Mouse (Mus musculus) limb, embryonic 10.5 days (tissue): ENCODE data around the gene Ugdh. TPM values are rescaled to one million over a fixed set of nuclear protein-coding genes. Genes with fewer than 3 reads are reported as not detected.

Experiments
- DNase-seq: peaks from one replicate; pipeline ENCODE4 v3.0.0-alpha.2; 2017; ENCODE audit warnings: low spot score
- H3K27ac ChIP-seq: fragments of 300-500 bp; sonication (generic); 2 replicates; pipeline ENCODE4 v1.5.1; 2016; ENCODE audit warnings: mild to moderate bottlenecking
- H3K27me3 ChIP-seq: fragments of 300-500 bp; sonication (generic); 2 replicates; pipeline ENCODE4 v1.6.1; 2016; ENCODE audit warnings: low read depth, mild to moderate bottlenecking; ENCODE audit not compliant: poor library complexity, severe bottlenecking
- H3K36me3 ChIP-seq: fragments of 300-500 bp; sonication (generic); 2 replicates; pipeline ENCODE4 v1.6.1; 2016; ENCODE audit warnings: mild to moderate bottlenecking, moderate library complexity
- H3K4me1 ChIP-seq: fragments of 300-500 bp; sonication (generic); 2 replicates; pipeline ENCODE4 v1.6.1; 2016
- H3K4me3 ChIP-seq: fragments of 300-500 bp; sonication (generic); 2 replicates; pipeline ENCODE4 v1.5.1; 2016; ENCODE audit warnings: mild to moderate bottlenecking, moderate library complexity
- H3K9me3 ChIP-seq: fragments of 300-500 bp; sonication (generic); replicated peaks from 2 replicates; pipeline ENCODE4 v1.6.1; 2016; ENCODE audit warnings: mild to moderate bottlenecking
- WGBS: fragments of 180-500 bp; shearing (Covaris S2); methylation state at CpG from one replicate; pipeline ENCODE4 v1.1.7; 2016; 5-methylcytosine and 5-hydroxymethylcytosine counted together
- polyA plus RNA-seq: library from polyadenylated mRNA; unstranded; fragments of >200 nt; fragmentation: Nextera tagmentation; extraction: Ambion mirVana; gene quantifications from 2 replicates; pipeline ENCODE4 v1.2.1, GENCODE M21; 2016

The Ugdh gene
- polyA plus RNA-seq, 1 experiment from 2014 or later = 87.4 TPM

- Histone ChIP-seq H3K4me3 (no peak overlapping the region), H3K4me1 (peaks cover 7% of the 10 kb centered on the region), H3K27me3 (no peaks in the 10 kb centered on the region), H3K27ac (no peak overlapping the region), H3K36me3 (peaks cover 82% of the 10 kb centered on the region), H3K9me3 (no peaks in the 10 kb centered on the region)
- no peak for DNase-seq
- 64% methylated on average over 6 of the region's 6 CpGs for WGBS
Observed at GRCm38 (mm10) chr5:65420822-65421221, 14.9 kb downstream of the Ugdh start.

- H3K36me3 ChIP-seq = peaks cover 74% of the 10 kb centered on the region
Observed at GRCm38 (mm10) chr5:65419136-65419535, 16.6 kb downstream of the Ugdh start.

GRCm38 (mm10) chr5:65415653-65416458 lies 19.9 kb downstream of the Ugdh start:
- Histone ChIP-seq H3K4me3 (peak overlapping the region; percentile 32), H3K27me3 (no peaks in the 10 kb centered on the region), H3K36me3 (peaks cover 63% of the 10 kb centered on the region), H3K9me3 (no peaks in the 10 kb centered on the region), H3K4me1 (peaks cover 15% of the 10 kb centered on the region), H3K27ac (peak overlapping the region; percentile 92)
- WGBS = 16% methylated on average over 26 of the region's 26 CpGs
- peak; percentile 76 for DNase-seq

More at GRCm38 (mm10) chr5:65419136-65419535, 16.6 kb downstream of the Ugdh start:
- no peak overlapping the region for H3K27ac ChIP-seq
- DNase-seq = no peak
- H3K4me3 ChIP-seq = no peak overlapping the region
- H3K27me3 ChIP-seq = no peaks in the 10 kb centered on the region
- peaks cover 15% of the 10 kb centered on the region for H3K4me1 ChIP-seq
- H3K9me3 ChIP-seq = no peaks in the 10 kb centered on the region
- WGBS = 89% methylated on average over 10 of the region's 10 CpGs

GRCm38 (mm10) chr5:65407989-65408388 lies 27.8 kb downstream of the Ugdh start:
- peaks cover 83% of the 10 kb centered on the region for H3K36me3 ChIP-seq
- H3K4me1 ChIP-seq = no peaks in the 10 kb centered on the region
- H3K9me3 ChIP-seq = no peaks in the 10 kb centered on the region
- DNase-seq = no peak
- WGBS = 60% methylated on average over 12 of the region's 12 CpGs
- no peak overlapping the region for H3K4me3 ChIP-seq
- no peaks in the 10 kb centered on the region for H3K27me3 ChIP-seq
- H3K27ac ChIP-seq = no peak overlapping the region

GRCm38 (mm10) chr5:65401251-65401994 lies 34.3 kb downstream of the Ugdh start:
- H3K4me1 ChIP-seq = no peaks in the 10 kb centered on the region
- H3K9me3 ChIP-seq = no peaks in the 10 kb centered on the region
- H3K27ac ChIP-seq = no peak overlapping the region
- DNase-seq = peak; percentile 76
- H3K36me3 ChIP-seq = peaks cover 95% of the 10 kb centered on the region
- no peak overlapping the region for H3K4me3 ChIP-seq
- no peaks in the 10 kb centered on the region for H3K27me3 ChIP-seq
- WGBS = 35% methylated on average over 2 of the region's 2 CpGs

GRCm38 (mm10) chr5:65394425-65394824 lies 41.3 kb downstream of the Ugdh start:
- Histone ChIP-seq H3K27me3 (no peaks in the 10 kb centered on the region), H3K36me3 (peaks cover 67% of the 10 kb centered on the region), H3K4me3 (no peak overlapping the region), H3K9me3 (no peaks in the 10 kb centered on the region), H3K27ac (no peak overlapping the region), H3K4me1 (peaks cover 13% of the 10 kb centered on the region; the same call in 1 of the 2 replicates)
- WGBS = 92% methylated on average over 7 of the region's 7 CpGs
- DNase-seq = no peak

- no peaks in the 10 kb centered on the region for H3K9me3 ChIP-seq
- H3K27ac ChIP-seq = peak overlapping the region; percentile 99
- no peak for DNase-seq
- peaks cover 66% of the 10 kb centered on the region for H3K36me3 ChIP-seq
- peaks cover 16% of the 10 kb centered on the region; the same call in 1 of the 2 replicates for H3K4me1 ChIP-seq
- peak overlapping the region; percentile 94 for H3K4me3 ChIP-seq
- no peaks in the 10 kb centered on the region for H3K27me3 ChIP-seq
- WGBS = 5% methylated on average over 12 of the region's 12 CpGs
Observed at GRCm38 (mm10) chr5:65391753-65392152, 44.0 kb downstream of the Ugdh start.

- peak within 1 kb of the TSS; percentile 94 for H3K4me3 ChIP-seq
- DNase-seq = peak; percentile 98
- WGBS = under 1% methylated on average over 83 of the region's 83 CpGs
- H3K9me3 ChIP-seq = no peaks in the 10 kb centered on the region
- H3K4me1 ChIP-seq = peaks cover 16% of the 10 kb centered on the region; the same call in 1 of the 2 replicates
- H3K36me3 ChIP-seq = peaks cover 61% of the 10 kb centered on the region
- no peaks in the 10 kb centered on the region for H3K27me3 ChIP-seq
- H3K27ac ChIP-seq = peak within 1 kb of the TSS; percentile 99
Observed at GRCm38 (mm10) chr5:65390648-65391644, 44.8 kb downstream of the Ugdh start, which contains the start of the genes Rpl9 and Lias. Gene Rpl9 (minus strand): TSS chr5:65391444. Gene Lias (plus strand): TSS chr5:65391497.

- Histone ChIP-seq H3K27me3 (no peaks in the 10 kb centered on the region), H3K36me3 (peaks cover 39% of the 10 kb centered on the region), H3K27ac (no peak overlapping the region), H3K4me1 (peaks cover 16% of the 10 kb centered on the region; the same call in 1 of the 2 replicates), H3K4me3 (0 out of 2 replicates have a peak overlapping the region, but pooled peaks have one; percentile 6), H3K9me3 (no peaks in the 10 kb centered on the region)
- WGBS = 77% methylated on average over 6 of the region's 6 CpGs
- DNase-seq = no peak
Observed at GRCm38 (mm10) chr5:65387008-65387867, 48.5 kb downstream of the Ugdh start.

- no peak overlapping the region for H3K27ac ChIP-seq
- no peak for DNase-seq
- no peak overlapping the region for H3K4me3 ChIP-seq
- no peaks in the 10 kb centered on the region for H3K27me3 ChIP-seq
- no peaks in the 10 kb centered on the region for H3K9me3 ChIP-seq
- H3K4me1 ChIP-seq = peaks cover 13% of the 10 kb centered on the region; the same call in 1 of the 2 replicates
- WGBS = 70% methylated on average over 2 of the region's 2 CpGs
- peaks cover 39% of the 10 kb centered on the region for H3K36me3 ChIP-seq
Observed at GRCm38 (mm10) chr5:65385704-65386103, 50.0 kb downstream of the Ugdh start.

- WGBS = 89% methylated on average over 7 of the region's 7 CpGs
Observed at GRCm38 (mm10) chr5:65374746-65375145, 61.0 kb downstream of the Ugdh start.

More at GRCm38 (mm10) chr5:65374746-65375145, 61.0 kb downstream of the Ugdh start:
- Histone ChIP-seq H3K4me1 (no peaks in the 10 kb centered on the region), H3K27ac (no peak overlapping the region), H3K27me3 (no peaks in the 10 kb centered on the region), H3K9me3 (no peaks in the 10 kb centered on the region), H3K36me3 (no peaks in the 10 kb centered on the region), H3K4me3 (no peak overlapping the region)
- no peak for DNase-seq
